Mouse (Mus musculus) E14TG2a.4 (cell line): Measurements from ENCODE around the gene Rpl9-ps6.

ENCODE experiments used
- H3K27me3 ChIP-seq: 2 replicates; pipeline ENCODE4 v1.6.1; 2014; ENCODE audit warnings: low read length, control low read depth; ENCODE audit not compliant: insufficient read depth
- H3K36me3 ChIP-seq: 2 replicates; pipeline ENCODE4 v1.6.1; 2014; ENCODE audit warnings: low read length, control low read depth; ENCODE audit not compliant: insufficient read depth
- H3K4me1 ChIP-seq: replicated peaks from 2 replicates; pipeline ENCODE4 v1.6.1; 2014; ENCODE audit warnings: low read depth, low read length, control low read depth
- H3K4me3 ChIP-seq: replicated peaks from 2 replicates; pipeline ENCODE4 v1.5.1; 2014; ENCODE audit warnings: mild to moderate bottlenecking, low read length
- H3K9me3 ChIP-seq: 2 replicates; pipeline ENCODE4 v1.6.1; 2014; ENCODE audit warnings: low read length, control low read depth
- CTCF ChIP-seq: conservative IDR thresholded peaks from 2 replicates; pipeline ENCODE4 v1.5.1; 2014; ENCODE audit warnings: low read length
- NANOG ChIP-seq: IDR thresholded peaks from 2 replicates; pipeline ENCODE4 v1.6.1; 2014; ENCODE audit warnings: borderline replicate concordance, low read length, mixed read lengths
- POU5F1 ChIP-seq: IDR thresholded peaks from 2 replicates; pipeline ENCODE4 v1.6.1; 2014; ENCODE audit warnings: low read length, borderline replicate concordance

The Rpl9-ps6 gene

DNA sequence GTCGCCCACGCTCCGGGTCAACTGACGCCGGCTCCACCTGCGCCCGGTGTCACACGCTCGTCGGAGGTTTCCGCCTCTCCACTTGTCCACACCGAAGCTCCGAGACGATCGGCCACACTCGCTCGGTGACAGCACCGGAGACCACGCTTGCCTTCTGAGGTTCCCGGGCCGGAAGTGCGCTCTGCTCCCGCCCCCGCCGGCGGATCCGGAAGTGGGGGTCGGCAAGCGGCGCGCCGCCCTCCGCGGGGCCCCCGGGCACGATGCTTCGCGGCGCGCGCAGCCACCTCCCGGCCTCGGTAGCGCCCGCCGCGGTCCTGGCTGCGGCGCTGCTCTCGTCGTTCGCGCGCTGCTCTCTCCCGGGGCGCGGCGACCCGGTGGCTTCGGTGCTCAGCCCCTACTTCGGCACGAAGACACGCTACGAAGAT is 19.3 kb upstream of the Rpl9-ps6 start, which contains the start of gene Minpp1:
Minpp1 (plus strand) TSS at position 89 of the 425 bp plus-strand sequence.
- 0 out of 2 replicates have a peak, but pooled peaks cover 2% of the 10 kb centered on the region for H3K36me3 ChIP-seq
- TF ChIP-seq CTCF (no peak), POU5F1 (no peak), NANOG (no peak)
- H3K4me3 ChIP-seq, result peak within 1 kb of the TSS; percentile 89
- H3K4me1 ChIP-seq, result peaks cover 25% of the 10 kb centered on the region
- H3K9me3 ChIP-seq, result no peaks in the 10 kb centered on the region
- H3K27me3 ChIP-seq, result peaks cover 12% of the 10 kb centered on the region

DNA sequence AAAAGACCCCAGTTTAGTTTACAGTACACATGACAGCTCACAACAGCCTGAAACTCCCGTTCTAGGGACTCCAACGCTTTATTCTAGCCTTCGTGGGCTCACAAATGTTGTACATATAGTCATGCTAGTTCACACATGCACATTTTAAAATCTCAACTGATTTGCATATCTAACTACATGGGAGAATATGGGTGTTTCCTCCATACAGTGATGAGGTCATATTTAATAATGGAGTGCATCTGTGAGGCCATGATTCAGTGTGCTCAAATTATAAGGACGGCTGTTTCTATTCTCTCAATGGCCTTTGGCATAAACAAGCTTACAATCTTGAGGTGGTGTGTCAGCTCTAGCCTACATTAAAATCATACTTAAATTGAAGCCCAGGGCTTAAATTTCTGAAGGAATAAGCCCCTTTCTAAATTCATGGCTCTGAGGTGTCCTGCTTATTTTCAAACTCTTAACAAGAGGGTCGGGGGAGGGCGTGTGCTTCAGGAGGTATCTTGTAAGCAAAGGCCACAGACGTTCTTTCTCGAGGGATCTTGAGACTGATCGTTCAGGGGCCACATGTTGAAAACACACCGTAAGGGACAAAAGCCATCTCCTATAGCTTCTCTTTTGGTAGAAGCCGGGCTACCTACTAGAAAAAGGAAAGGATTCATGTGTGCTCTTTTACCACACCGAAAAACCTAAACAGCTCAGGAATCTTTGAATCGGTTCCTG is 18.7 kb upstream of the Rpl9-ps6 start:
- Histone ChIP-seq H3K4me1 (peaks cover 25% of the 10 kb centered on the region), H3K9me3 (no peaks in the 10 kb centered on the region), H3K36me3 (0 out of 2 replicates have a peak, but pooled peaks cover 2% of the 10 kb centered on the region), H3K27me3 (peaks cover 12% of the 10 kb centered on the region), H3K4me3 (peak overlapping the region; percentile 89)
- TF ChIP-seq NANOG, result no peak
- no peak for TF ChIP-seq POU5F1
- no peak for TF ChIP-seq CTCF

DNA sequence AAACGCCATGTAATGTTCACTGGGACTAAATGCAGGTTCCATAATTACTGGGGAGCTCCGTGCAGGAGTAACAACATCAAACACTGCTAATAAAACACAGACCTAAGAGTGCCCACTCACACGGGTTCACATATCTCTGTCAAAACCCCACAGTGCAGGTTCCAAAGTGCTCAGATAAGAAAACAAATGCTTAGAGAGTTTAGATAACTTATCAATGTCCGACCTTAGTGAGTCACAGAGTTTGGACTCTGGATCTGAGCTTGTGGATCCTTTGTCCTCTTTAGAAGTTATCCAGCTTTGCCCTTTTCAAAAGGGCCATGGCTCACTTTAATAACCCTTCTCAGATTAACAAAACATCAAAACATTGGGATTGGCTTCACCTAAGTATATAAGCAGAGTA is 15.1 kb upstream of the Rpl9-ps6 start:
- peaks cover 5% of the 10 kb centered on the region for H3K4me1 ChIP-seq
- peaks cover 3% of the 10 kb centered on the region for H3K27me3 ChIP-seq
- no peaks in the 10 kb centered on the region for H3K36me3 ChIP-seq
- TF ChIP-seq POU5F1, result no peak
- no peak overlapping the region for H3K4me3 ChIP-seq
- H3K9me3 ChIP-seq, result no peaks in the 10 kb centered on the region

DNA sequence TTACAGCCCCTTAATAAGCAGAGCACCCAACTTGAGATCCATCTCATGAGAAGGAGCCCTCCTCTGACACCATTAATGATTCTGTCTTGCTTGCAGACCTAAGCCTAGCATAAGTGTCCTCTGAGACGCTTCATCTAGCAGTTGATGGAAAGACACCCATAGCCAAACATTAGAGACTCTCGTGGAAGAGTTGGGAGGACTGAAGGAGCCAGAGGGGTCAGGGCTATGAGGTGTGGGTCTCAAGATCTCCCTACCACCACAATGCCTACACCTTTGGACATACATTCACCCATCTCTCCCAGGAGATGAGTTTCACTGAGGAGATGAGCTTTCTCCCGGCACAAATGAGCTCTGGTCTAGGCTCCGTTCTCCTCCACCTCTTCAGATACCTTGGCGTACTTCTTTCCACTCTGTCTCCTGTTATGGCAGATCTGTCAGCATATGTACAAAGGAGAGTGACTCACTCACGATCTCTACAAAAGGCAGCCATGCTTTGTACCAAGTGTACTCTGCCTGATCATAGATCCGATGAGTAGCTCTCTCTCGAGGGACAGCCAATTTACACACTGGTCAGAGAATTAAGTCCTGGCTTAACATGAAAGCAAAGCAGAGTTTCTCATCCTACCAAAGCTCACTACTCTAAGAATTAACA is 14.5 kb upstream of the Rpl9-ps6 start:
- Histone ChIP-seq H3K9me3 (no peaks in the 10 kb centered on the region), H3K4me3 (no peak overlapping the region), H3K27me3 (peaks cover 2% of the 10 kb centered on the region), H3K4me1 (peaks cover 4% of the 10 kb centered on the region), H3K36me3 (no peaks in the 10 kb centered on the region)
- TF ChIP-seq POU5F1, result no peak
- no peak for TF ChIP-seq CTCF
- TF ChIP-seq NANOG, result no peak

DNA sequence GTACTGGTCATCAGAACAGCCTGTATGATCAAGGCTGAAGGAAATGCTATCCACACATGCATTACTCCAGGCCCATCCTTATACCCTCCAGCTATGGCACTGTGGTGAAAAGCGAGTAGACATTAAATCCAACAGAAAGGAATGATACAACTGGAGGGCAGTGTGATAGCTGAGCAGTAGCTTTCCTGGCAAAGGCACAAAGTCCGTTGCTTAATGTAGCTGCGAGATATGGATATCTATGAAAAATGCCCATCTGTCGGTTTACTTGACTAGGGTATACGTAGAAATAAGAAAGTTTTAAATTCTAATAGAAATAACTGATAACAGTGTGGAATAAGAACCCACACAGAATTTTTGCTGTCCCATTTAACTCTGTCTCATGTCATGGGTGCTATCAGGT is 13.9 kb upstream of the Rpl9-ps6 start:
- peaks cover 4% of the 10 kb centered on the region for H3K4me1 ChIP-seq
- no peak for TF ChIP-seq POU5F1
- no peak for TF ChIP-seq CTCF
- no peak for TF ChIP-seq NANOG
- no peaks in the 10 kb centered on the region for H3K36me3 ChIP-seq
- peaks cover 2% of the 10 kb centered on the region for H3K27me3 ChIP-seq
- no peak overlapping the region for H3K4me3 ChIP-seq
- no peaks in the 10 kb centered on the region for H3K9me3 ChIP-seq

DNA sequence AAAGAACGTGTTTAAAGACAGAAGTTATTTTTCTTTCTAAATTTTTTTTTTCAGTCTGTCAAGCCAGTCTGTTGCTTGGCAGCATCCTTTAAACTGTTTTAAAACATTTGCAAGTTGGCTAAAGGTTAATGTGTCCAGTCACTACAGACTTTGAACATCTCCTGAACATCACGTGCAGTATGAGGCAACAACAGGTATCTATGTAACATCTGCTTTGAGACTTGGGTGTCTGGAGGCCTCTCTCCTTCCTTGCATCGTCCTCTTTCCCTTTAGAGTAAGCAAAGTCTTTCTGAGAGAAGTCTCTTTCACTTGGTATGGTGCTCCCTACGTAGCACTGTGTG is 10.3 kb upstream of the Rpl9-ps6 start:
- Histone ChIP-seq H3K4me3 (no peak overlapping the region), H3K9me3 (no peaks in the 10 kb centered on the region), H3K36me3 (no peaks in the 10 kb centered on the region), H3K4me1 (no peaks in the 10 kb centered on the region), H3K27me3 (peaks cover 2% of the 10 kb centered on the region; the same call in 1 of the 2 replicates)
- TF ChIP-seq NANOG, result no peak
- TF ChIP-seq CTCF, result no peak
- no peak for TF ChIP-seq POU5F1

DNA sequence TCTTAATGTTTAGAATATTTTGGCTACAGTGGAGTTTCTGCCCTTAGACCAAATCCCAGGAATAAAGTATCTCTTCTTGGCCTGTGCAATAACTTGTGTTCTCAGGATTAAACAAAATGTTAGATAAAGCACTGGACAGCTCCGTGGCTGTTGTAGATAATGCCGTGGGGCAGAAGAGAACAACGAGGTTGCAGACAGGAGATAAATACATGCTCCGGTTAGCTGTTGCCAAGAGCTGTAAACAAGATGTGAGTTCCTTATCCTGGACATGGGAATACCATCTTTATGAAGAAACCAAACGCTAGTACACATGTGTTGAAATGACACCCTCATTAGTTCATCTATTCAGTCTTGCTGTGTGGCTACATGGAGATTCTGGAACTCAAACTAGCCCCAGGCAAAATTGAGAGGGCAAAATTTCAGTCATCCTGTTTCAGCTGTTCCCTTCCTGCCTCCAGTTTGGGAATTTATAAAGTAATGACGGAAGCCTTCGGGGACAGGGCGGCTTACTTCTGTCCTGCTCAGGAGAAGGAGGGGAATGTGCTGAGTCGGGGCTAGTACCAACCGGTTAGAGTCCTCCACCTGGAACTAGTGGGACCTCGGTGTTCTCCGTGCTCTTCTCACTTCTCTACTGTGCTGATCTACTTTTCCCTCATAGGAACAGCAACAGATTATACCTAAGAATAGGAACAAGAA is 9.8 kb upstream of the Rpl9-ps6 start:
- Histone ChIP-seq H3K9me3 (no peaks in the 10 kb centered on the region), H3K4me1 (no peaks in the 10 kb centered on the region), H3K27me3 (peaks cover 2% of the 10 kb centered on the region; the same call in 1 of the 2 replicates), H3K36me3 (no peaks in the 10 kb centered on the region), H3K4me3 (no peak overlapping the region)
- TF ChIP-seq CTCF, result no peak
- TF ChIP-seq POU5F1, result no peak
- no peak for TF ChIP-seq NANOG

DNA sequence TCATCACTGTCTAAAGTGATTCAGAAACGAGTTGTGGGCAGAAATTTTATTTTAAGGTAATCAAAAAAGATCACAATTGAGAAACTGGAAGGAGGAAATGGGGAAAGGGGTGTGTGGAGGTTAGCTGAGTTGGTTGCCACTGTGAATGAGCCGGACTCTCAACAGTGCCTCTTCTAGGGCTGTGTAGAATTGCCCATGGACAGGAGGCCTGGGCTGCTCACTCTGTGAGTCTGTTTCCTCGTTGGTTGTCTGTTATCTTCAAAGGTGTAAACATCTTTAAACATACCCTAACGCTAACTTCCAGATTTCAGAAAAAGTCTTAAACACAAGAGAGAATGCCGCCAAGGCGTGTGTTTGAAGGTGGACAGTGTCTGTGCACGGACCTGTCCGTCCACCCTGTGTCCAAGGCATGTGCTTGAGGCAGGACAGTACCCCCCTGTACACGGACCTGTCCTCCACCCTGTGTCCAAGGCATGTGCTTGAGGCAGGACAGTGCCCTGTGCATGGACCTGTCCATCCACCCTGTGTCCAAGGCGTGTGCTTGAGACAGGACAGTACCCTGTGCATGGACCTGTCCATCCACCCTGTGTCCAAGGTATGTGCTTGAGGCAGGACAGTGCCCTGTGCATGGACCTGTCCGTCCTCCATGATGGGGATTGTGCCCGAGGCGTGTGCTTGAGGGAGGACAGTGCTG is 4.3 kb upstream of the Rpl9-ps6 start:
- no peaks in the 10 kb centered on the region for H3K4me1 ChIP-seq
- H3K36me3 ChIP-seq, result no peaks in the 10 kb centered on the region
- H3K27me3 ChIP-seq, result no peaks in the 10 kb centered on the region
- H3K4me3 ChIP-seq, result no peak overlapping the region
- H3K9me3 ChIP-seq, result no peaks in the 10 kb centered on the region
- TF ChIP-seq POU5F1 (no peak), CTCF (no peak), NANOG (no peak)
